Mouse (Mus musculus) right cerebral cortex, postnatal 14 days (tissue): ENCODE measurements around the gene Carhsp1.

Experiments used
- DNase-seq: peaks from one replicate; pipeline ENCODE4 v3.0.0; 2022

Carhsp1 gene

DNA sequence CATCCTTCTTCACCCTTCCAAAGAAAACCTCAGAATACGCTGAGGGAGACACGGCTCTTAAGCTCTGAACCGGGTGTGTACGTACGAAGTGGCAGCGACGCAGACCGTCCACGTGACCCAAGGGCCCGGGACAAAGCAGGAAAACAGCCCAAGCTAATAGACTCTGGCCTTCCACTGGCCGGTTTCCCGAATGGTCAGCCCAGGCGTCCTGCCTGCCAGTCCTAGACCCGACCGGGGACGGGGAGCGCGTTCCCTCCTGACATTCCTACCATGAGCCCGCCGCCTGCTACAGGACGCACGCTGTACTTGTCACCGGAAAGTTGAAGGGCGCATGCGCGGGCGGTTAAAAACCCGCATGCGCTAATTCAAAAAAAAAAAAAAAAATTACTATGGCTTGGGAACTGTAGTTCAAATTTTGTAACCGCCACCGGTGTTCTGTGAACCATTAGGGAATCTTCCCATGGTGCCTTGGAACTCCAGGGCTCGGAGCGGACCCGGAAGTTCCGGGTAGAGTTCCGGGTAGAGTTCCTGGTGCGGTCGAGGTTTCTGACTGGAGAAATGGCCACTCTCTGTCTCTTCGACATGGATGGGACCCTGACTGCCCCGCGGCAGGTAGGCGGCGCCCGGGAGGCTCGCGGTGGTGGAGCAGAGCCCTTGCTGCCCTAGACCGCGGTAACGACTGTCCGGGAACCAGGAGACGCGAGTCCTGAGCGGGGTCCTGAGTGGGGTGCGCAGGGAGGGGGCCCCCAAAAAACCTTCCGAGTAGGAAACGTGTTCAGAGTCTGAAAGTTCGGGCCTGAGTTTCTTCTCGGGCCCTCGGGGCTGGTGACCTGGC lies 34.5 kb downstream of the Carhsp1 start, which contains the start of the genes Pmm2 and Tmem186:
Gene Pmm2 (plus strand): TSS at position 458 of the 835 bp plus-strand sequence.
Gene Tmem186 (minus strand): TSS at position 496 of the 835 bp plus-strand sequence.
- peak; percentile 85 for DNase-seq

DNA sequence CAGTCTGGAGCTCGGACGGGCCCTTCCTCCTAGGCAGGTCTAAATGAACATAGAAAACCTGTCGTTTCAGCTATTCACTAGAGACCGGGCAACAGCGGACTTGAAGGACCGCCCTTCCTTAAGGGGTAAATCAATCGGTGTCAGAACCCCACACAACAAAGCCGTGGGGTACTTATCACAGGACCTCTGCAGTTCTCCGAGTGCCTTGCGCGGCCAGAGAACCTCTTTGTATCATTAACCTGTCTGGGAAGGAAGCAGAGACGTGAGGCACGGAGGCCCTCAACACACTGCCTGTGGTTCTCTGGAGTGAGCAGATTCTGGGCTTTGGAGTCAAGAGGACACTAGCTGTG lies 35.1 kb downstream of the Carhsp1 start:
- no peak for DNase-seq

DNA sequence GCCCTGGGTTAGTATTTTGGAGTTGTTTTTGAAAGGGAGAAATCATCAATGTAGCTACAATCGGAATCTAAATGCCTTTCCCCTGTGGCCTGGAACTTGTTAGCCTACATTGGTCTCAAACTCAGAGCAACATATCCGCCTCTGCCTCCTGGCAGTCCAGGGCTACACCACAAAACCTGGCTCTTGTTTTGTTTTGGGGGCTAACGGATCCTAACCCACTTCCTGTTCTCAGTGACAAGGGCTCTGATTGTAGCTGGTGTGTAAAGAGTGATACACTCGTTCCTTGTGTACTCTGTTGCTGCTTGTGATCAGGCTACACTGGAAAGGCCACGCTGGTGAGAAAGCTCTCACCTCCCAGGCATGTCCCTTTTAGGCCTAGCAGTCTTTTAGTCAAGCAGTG lies 40.5 kb downstream of the Carhsp1 start:
- DNase-seq: no peak

DNA sequence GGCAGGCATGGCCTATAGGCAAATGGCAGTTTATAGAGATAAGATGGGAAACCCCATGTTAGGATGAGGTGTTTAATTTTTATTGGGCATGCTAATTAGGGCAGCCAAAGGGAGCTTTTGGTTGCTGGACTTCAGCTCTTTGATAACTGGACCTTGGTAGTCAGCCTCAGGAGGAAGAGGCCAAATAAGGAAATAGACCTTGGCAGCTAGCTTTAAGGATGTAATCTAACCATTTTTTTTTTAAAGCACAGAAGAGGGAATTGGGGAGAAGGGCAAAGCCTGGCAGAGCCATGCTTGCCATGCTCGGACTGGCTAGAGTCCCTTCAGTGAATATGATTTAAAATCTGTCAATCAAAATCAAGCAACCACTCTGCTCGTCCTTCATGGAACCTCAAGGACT lies 41.5 kb downstream of the Carhsp1 start:
- DNase-seq: no peak

DNA sequence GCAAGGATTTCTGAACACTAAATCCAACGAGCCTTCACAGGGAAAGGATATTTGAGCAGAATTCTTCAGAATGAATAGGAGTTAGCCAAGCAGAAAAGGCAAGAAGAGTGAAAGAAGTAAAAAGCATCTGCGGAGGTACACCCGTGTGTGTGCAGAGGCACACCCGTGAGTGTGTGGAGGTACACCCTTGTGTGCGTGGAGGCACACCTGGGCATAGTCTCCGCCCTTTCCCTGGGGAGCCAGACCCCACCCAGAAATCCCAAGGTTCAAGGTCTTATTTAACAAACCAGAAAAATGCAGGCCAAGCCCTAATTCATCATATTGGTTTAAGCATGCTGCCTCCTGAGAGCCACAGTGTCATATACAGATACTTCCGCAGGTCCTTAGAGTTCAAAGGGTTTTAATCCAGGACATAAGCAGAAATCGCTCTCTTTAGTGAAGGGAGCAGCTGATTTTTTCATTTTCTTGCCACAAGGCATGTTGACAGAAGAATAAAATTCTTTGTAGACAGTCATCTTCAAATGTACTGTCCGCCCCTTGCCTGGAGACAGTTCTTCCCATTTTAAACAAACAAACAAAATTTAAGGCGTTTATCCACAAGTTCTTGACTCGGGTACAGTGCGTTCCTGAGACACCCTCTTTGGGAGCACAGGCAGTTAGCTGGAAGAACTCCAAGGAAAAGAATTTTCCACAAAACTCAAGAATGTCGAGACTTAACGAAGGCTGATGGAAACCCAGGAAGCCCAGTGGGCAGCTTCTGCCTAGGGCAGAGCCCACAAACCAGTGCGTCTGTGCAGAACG lies 51.4 kb downstream of the Carhsp1 start:
- no peak for DNase-seq

DNA sequence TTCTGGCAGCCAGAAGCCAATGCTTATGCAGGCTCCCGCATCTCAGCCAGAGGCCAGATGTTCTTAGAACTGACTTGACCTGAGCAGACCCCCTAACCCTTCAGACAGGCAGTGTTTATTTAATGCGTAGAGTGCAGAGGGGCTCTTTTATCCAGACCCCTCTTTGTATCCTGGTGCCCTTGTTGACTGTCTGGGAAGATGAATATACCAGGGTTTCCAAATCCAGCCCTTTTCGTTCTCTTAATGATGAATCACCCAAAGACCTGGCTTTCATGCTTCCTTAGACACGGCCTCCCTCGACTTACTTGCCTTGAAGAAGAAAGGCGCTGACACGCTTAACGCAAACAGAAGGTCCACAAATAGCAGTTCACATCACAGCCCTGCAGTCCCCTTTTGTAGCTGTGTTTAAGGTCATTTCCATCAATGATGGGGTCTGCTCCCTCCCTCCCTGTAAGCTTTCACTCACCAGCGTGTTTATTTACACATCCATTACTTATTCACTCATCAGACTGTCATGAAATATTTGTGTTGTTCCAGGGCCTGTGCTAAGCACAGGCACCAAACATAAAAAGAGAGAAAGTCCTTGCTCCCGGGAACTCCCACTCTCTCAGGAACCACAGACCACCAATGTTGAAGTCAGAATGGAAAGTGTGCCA lies 52.2 kb downstream of the Carhsp1 start:
- DNase-seq: no peak

DNA sequence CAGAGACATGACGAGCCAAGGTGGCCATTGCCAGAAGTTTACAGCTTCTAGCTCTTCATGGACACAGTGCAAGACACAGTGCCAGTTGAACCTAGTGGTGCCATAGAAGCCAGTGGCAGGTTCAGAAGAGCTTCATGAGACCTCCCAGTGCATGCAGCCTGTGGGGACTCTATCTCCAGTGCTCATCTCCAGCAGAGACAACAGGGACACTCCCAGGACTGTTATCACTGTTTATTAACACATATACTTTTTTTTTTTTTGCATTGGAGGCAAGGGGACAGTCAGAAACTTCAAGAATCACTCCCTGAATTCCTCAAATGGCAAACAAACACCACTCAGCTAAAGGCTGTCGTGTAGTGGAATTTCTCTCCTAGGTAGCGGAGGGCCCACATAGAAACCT lies 58.5 kb downstream of the Carhsp1 start:
- no peak for DNase-seq

DNA sequence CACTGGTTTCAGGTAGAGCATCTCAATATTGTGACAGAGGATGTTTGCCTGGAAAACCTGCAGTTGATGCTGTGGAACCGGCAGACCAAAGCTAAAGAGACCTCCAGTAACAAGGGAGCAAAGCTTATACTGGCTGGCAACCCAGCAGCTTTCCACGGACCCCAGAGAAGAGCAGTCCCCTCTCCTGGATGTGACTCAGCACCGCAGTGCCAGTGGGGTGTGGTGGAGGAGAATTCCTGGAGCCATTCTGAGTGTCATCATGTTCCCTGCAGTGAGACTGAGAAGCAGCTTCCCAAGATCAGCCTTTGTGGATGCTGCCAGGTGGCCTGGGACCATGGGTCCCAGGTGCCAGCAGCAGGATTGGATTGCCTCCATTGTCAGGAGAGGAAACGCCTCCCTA lies 58.9 kb downstream of the Carhsp1 start:
- DNase-seq: no peak

DNA sequence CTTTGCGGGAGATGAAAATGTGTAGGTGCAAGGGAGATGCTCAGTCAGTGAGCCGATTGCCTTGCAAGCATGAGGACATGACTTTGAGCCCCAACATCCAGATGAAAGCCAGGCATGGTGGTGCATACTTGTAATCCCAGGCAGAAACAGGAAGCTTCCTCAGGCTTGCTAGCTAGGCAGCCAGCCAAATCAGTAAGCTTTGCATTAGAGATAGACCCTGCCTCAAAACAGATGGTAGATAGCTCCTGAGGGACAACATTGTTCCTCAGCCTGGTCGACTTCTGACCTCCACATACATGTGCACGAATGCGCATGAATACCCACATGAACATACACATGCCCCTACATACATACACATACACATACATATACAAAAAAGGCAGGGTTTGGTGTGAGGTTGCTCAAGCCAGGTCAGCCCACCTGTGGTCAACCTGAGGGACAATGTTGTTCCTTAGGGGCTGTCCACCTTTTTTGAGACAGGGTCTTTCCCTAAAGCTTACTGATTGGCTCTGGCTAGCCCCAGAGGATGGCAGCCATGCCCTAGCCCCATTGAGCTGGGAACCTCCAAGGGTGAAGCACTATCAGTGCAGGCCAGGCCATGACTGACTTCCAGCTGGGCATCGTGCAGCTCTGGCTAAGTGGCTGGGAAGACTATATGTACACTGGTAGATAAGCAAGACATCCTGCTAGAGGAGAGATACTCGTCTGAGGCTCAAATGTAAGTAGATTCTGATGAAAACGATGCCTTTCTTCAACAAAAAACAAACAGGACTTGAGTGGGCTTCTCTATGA lies 59.5 kb downstream of the Carhsp1 start:
- DNase-seq: no peak

DNA sequence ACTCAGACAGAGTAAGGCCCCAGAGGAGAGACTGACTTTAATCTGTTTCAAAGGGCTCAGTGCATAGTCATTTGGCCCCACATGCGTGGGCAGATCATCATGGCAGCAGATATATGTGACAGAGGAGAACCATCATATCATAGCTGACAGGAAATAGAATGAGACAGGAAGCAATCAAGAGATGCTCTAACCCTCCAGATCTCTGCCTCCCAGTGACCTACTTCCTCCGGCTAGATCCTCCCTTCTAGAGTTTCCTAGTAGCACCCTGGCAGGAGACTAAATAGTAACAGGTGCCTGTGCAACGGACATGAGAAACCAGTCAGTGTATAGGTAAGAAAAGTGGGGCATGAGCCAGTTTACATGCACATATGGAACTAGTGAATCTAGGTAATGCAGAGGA lies 61.6 kb downstream of the Carhsp1 start:
- no peak for DNase-seq
